Mouse (Mus musculus) c-Kit-negative CD71-positive TER-119-positive erythroid progenitor cells, embryonic 14.5 days (primary cell): ENCODE data around the gene C1ra.
"Not testable (repeated sequence)": the region's sequence is repeated elsewhere in the genome, so short reads cannot be mapped to it uniquely, and the experiment has no call there.

Experiments
- DNase-seq: peaks from one replicate; pipeline ENCODE4 v3.0.0-alpha.2; 2013; ENCODE audit warnings: low read depth, low spot score

The C1ra gene

DNA sequence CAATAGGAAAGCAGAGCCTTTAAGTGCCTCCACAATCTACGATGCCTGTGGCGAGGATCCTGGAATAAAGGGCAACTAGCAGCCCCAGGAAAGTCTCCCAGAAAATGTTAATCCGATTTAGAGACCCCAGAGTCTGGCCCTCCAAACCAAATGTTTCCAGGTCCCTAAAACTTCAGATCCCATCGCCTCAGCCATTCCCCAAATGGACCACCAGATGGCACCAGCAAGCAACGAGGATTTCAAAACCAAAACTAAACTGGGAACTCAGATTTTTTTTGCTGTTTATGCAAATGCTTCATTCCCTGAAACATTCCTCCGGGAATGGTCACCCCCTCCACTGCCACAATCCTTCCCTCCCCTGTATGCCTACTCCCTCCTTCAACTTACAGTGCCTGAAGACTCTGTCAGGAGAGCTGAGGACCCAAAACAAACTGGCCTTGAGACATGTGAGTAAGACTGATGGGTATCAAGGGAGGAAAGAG, at the start of gene C1ra:
TSS of gene C1ra (plus strand) at position 51 of the 482 bp plus-strand sequence.
- DNase-seq: no peak

DNA sequence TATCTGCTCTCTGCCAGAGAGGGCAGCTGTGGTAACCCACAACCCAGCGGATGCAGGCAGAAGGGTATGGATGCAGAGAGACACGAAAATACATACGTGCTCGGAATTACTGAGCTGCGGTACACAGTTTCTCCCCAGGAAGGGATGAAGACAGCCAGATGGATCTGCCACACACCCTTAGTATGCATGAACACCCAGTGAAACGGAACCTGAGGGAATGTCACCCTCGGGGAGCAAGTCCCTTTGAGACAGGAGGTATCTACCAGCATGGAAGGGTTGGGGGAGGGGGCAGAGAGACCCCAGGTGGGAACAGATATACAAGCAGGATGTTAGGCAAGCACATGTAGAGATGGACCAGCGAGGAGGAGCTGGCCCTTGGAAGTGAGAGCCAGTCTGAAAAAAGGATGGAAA, 48.3 kb upstream of the C1ra start:
- DNase-seq: no peak

DNA sequence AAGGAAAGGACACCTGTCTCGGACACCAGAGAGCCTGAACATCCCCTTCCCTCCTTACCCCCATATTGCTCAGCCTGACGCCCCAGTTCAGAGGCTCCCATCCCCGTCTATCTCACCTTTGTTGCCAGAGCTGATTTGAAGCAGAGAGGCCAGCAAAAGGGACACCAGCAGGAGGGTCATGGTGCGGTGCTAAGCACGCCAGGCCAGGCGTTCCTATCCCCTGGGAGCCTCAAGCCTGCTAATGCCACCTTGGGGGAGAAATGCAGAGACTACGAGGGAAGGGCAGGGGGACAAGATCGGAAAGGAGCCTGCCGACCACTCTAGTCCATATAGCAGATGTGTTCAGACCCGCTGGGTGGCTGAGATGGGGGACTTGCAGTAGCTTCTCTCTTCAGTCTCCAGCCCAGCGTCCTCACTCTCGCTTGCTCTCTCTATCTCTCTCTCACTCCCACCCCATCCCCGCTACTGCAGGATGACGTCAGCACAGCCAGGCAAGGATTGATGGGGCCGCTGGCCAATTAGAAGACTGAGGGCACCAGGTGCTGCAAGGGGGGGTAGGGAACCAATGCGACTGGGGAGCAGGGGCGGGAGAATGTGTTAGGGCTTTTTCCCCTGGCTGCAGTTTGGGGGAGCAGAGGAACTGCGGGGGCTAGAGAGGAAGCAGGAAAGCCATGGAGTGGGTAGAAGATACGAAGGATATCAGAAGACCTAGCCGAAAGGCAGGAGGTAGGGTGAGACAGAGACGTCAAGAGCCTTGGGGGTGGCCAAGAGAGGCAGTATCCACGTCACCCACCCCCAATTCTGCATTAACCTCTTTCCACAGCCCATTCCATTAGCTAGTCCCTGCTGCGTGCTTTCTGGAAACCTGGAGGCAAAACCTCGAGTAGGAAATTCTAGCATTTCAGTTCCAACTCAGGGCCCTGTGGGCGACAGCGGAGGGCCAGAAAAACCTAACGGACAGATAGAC, 47.6 kb upstream of the C1ra start, which contains the start of gene Clstn3:
TSS of gene Clstn3 (minus strand) at position 490 of the 967 bp plus-strand sequence.
- DNase-seq: peak; percentile 35

DNA sequence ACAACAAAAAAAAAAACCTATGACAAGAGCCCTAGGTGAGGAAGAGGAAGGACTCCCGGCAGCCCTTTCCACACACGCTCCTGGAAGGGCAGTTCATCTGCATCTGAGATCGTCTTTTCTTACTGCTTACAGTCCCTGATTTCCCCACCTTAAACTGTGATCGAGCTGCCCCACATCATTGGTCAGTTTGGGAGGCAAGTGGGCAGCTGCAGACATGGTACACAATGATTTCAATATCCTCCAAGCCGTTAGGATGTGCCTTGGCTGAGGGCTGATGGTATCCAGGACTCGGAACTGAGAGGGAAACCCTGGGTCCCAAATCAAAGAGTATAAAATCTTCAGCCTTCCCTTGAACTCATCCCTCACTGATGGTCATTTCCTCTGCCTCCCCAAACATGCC, 46.9 kb upstream of the C1ra start:
- no peak for DNase-seq

DNA sequence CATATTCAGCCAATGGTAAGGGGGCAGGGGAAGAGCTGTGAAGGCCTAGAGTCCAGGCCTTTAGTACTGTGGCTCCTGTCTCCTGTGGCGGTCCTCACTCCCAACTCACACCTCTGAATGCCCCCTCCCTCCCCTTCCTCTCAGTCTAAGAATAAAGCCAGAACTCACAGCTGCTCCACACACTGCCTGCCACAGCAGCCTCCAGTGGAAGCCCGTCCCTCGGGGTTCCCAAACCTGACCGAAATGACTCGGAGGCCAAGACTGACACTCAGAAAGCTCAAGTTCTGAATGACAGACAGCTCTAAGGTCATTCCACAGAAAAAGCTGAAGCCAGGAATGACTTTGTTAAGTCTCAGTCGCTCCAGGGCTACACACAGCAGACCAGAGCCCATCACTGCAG, 46.5 kb upstream of the C1ra start:
- no peak for DNase-seq

DNA sequence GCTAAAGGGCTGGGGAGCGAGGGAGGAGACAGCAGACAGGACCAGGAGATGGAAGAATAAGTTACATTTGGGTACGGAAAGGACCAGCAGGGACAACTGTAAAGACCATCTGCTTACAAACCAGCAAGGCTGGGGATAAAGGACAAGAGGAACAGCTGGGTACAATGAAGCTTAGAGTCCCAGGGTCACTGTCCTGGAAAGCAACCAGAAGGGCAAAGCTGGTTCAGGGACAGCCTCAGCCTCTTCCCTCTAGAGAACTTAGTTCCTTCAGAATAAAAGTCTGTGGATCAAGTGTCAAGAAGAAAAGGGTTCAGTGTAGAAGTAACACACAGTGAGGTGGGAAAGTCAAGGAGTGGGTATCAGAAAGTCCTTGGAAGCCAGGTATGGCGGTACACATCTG, 41.1 kb upstream of the C1ra start:
- no peak for DNase-seq

DNA sequence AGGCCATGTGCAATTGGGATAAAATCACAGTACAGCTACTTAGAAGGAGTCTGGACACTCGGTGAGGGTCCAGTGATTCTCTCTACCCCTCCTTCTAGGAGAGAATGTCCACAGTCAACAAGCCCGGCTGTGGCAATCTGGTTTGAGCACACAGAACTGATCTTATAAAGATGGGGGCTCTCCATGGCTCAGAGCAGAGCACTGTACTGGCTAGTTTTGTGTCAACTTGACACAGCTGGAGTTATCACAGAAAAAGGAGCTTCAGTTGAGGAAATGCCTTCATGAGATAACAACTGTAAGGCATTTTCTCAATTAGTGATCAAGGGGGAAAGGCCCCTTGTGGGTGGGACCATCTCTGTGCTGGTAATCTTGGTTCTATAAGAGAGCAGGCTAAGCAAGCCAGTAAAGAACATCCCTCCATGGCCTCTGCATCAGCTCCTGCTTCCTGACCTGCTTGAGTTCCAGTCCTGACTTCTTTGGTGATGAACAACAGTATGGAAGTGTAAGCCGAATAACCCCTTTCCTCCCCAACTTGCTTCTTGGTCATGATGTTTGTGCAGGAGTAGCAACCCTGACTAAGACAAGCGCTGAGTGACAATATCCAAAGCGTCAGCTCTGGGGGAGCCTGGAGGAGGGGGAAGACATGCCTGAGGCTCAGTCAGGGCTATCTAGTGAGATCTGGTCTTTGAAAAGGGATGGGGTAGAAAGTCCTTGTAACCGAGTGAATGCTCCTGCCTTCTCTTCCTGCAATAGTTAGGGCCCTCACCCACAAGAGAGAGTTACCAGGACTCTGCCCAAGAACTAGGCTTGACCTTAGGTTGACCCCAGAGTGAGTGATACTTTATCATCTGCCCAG, 40.2 kb upstream of the C1ra start:
- not testable (repeated sequence) for DNase-seq

DNA sequence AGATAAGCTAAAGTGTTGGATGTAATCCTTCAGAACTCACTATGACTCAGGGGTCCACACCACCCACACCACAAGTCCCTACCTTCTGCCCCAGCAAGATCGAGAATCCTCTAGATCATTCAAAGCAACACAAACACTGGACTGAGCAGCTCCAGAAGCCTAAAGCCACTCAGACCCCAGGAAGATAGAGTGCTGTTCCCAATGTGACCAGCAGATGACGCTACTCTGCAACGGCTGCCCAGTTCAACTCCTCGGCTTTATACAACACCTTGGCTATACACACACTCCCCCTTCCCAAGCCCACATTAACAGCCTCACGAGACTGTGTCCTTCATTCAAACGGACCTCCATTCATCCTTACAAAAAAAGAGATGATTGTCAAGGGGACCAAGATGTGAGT, 39.4 kb upstream of the C1ra start:
- DNase-seq: peak; percentile 46

DNA sequence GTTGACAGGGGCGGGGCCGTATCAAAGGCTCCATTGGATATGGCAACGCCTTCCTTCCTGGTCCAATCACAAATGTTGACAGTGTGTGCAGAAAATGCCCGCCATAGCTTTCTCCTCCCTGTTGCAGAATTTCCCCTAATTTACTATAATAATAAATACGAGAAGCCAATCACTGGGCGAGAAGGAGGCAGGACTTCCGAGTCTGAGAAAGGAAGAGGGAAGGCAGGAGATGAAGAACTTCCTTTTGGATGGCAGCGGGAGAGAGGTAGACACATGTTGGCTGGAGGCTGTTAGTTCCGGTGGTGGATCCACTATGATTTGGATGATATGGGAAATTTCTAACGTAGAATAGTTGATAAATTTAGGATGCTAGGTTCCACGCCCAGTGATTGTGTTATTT, 37.6 kb upstream of the C1ra start:
- no peak for DNase-seq

DNA sequence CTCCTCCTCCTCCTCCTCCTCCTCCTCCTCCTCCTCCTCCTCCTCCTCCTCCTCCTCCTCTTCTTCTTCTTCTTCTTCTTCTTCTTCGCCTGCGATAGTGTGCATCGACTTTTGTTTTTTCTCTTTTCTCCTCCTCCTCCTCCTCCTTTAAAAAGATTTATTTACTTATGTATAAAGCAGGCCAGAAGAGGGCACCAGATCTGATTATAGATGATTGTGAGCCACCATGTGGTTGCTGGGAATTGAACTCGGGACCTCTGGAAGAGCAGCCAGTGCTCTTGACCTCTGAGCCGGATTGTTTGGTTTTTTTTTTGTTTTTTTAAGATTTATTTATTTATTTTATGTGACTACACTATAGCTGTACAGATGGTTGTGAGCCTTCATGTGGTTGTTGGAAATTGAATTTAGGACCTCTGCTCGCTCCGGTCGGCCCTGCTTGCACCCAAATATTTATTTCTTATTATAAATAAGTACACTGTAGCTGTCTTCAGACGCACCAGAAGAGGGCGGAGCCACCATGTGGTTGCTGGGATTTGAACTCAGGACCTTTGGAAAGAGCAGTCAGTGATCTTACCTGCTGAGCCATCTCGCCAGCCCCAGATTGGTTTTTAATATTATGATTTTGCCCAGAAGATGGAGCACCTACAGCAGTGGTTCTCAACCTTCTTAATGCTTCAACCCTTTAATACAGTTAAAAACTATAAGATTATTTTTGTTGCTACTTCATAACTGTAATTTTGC, 36.7 kb upstream of the C1ra start:
- not testable (repeated sequence) for DNase-seq

DNA sequence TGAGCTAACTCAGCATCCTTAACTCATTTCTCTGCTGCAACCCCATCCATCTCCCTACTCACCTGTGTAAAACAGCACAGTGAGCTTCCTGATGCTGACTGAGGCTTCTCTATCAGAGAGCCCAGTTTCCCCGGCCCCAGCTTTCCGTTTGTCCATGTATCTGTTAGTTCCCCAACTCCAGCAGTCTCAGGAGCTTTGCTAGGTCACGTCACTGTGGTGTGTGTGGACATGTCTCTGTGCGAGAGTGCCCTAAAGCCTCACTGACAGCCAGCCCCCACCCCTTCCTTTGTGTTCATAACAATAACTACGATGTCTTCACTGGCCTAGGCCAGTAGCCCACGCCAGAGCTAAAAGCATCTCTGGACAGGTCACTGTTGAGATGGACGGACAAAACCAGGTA, 36.0 kb upstream of the C1ra start:
- no peak for DNase-seq

DNA sequence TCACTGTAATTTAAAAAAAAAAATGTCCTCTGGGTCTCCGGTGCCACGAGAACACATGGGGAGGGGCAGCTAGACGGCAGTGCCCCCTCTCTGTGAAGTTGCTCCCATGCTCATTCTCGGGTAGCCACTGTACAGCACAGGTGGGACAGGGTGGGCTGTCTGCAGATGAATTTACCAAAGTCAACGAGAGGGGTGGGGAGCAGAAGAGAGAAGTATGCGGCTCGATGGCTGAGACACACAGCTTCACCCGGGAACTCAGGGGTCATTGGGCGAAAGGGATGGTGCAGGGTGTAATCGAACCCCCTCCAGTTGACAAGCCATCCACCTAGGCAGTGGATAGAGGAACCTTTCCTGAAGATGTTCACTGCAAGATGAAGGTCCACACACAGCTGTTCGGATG, 35.4 kb upstream of the C1ra start:
- DNase-seq: no peak

DNA sequence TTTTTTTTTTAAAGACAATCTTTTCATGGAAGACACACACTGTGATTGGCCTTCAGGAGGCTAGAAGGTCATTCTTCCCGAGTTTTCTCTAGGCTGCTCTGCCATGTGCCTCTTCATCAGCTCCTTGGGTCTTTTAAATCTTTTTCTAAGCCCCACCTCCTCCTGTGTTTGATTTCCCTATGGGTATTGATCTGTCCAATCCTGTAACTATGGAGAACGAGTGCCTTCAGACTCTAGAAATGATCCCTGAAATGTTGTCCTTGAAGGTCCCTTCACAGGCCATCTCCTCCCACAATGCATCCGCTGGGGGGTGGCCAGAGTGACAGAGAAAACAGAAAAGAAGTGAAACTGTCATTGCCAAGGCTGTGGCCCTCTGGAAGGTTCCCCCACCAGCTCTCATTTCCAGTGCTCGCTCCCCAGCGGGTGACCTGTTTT, 35.0 kb upstream of the C1ra start:
- DNase-seq: no peak

DNA sequence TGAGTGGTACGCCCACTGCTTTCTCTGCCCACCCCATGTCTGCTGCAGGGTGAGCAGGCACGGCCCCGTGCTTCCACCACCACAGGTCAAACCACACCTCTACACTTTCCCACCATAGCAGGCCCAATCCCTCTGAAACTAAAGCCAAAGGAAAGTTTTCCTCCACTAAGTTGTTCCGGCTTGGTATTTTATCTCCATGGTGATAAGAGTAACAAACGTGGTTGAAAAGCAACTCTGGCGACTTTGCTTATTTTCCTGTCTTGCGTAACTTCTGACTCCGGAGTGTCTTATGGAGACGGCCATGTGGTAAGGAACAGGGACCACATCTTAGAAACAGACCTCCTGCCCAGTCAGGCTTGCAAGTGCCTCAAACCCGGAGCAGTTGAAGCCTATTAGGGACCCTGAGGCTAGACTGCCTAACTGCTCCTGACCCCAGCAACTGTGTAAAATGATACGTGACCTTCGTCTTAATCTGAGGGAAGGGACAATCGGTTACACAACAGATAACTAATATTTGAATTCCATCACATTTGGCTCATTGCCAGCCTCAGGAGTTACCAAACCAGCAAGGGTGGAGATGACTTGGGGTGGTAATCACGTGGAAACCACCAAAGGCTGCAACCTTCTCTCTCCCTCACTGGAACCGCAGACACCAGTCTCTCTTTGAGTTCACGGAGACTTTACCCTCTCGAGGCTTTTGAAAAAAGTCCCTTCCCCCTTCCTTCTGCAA, 34.1 kb upstream of the C1ra start:
- no peak for DNase-seq

DNA sequence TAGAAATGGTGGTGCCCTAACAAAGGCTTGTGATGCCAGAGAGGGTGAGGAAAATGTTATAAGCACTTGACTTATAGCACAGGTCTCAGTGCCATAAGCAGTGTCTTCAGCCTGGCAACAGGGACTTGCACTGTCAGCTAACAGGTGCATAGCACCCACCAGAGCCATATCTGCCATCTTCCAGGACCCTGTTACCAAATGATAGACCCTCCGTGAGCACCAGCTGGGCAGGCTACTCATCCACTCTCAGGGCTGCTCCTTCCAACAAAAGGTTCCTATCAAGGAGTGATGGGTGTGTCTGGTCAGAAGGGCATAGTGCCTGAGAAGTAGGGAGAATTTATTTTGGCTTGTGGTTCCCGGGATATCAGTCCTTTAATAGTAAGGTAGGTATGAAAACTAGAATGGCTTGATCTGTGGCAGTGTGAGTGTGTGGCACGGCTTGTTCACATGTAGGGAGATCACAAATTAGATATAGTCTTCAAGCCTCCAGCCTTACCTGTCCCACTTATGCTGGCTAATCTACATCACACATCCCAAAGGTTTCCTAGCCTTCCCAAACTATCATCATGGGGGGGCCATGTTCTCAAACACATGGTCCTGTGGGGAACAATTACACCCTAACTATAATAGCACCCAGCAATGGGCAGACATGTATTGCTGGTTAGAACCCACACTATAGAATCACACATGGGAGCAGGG, 33.2 kb upstream of the C1ra start:
- no peak for DNase-seq

DNA sequence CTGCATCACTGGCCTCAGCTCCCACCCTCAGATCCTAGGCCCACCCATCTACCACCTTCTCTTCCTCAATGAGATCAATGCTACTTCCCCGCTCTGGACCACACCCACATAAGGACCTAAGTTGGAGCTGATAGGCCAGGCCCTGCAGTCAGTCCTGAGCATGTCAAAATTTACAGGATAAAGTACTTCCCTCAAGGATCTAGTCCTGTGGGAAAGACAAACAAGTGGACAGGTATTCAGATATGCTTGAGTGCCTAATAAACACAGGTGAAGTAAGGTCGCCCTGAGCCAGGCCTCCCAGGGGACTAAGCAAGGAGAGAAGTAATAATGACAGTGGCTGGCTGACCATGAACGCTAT, 32.7 kb upstream of the C1ra start:
- no peak for DNase-seq

DNA sequence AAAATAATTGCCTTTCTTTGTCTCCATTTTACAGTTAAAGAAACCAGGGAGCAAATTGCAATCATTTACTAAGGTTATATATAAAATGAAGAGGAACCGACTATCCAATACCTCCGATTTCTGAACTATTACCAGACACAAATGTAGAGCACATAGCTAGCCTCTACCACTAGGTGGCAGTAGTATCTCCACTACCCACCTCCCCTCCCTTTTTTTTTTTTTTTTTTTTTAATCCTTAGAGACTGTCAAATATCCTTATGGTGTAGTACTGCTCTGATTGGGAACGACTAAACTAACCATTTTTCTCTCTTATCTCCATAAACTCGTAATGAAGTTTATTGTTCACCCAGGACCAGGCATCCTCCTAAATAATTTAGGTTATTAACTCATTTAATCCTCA, 31.9 kb upstream of the C1ra start:
- peak; percentile 16 for DNase-seq

DNA sequence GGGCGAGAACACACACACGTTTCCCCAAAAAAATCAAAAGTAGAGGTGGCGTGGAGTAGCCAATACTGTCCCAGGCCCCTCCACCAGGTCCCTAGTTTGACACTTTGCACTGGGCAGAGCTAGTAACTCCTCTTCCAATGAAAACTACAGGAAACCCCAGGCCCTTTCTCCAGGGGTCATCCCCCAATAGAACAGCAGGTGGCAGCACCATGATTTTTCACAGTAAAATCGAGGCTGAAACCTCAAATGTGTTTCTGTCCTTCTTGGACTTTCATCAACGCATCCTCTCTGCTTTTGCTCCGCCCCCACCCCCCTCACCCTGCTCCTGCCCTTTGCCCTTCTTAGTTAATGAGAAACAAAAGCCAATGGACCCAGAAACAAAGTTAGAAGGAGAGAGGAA, 30.6 kb upstream of the C1ra start:
- no peak for DNase-seq

DNA sequence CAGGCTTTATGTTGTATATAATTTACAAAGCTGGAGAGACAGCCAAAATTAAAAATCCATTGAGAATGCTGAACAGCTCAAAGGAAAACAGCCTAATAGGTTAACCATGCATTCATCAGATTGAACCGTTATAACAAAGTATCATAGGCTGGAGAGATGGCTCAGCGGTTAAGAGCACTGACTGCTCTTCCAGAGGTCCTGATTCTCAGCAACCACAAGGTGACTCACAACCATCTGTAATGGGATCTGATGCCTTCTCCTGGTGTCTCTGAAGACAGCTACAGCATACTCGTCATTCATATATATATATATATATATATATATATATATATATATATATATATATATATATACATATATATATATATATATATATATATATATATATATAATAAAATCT, 28.4 kb upstream of the C1ra start:
- DNase-seq: not testable (repeated sequence)

DNA sequence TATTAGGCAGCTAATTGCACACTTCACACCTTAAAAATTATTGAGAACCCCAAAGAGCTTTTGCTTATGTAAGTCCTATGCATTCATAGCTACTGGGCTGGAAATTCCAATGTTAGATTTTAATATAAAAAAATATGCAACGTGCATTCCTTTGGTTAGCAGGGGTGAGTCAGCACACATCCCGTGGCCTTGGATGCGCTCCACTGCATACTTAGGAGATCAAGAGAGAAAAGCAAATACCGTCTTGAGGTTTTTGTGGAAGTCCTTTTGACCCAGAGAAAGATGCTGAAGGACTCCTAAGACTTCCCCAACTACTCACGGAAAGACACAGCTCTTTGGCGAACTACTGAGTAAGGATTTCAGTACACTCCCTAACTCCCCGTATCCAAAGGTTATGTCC, 27.4 kb upstream of the C1ra start:
- DNase-seq: no peak
